Mouse (Mus musculus) B cell, adult 62 days (primary cell): Measurements from ENCODE around the gene Gbp4. TPM values are rescaled to one million over a fixed set of nuclear protein-coding genes. Genes with fewer than 3 reads are reported as not detected.

Experiments
- total RNA-seq: library from RNA; stranded (reverse); gene quantifications from 4 replicates; pipeline ENCODE4 v1.2.4, GENCODE M21; 2023

The Gbp4 gene
- 76.0 to 81.3 TPM (median 78.3 TPM) in 4 replicates for total RNA-seq

DNA sequence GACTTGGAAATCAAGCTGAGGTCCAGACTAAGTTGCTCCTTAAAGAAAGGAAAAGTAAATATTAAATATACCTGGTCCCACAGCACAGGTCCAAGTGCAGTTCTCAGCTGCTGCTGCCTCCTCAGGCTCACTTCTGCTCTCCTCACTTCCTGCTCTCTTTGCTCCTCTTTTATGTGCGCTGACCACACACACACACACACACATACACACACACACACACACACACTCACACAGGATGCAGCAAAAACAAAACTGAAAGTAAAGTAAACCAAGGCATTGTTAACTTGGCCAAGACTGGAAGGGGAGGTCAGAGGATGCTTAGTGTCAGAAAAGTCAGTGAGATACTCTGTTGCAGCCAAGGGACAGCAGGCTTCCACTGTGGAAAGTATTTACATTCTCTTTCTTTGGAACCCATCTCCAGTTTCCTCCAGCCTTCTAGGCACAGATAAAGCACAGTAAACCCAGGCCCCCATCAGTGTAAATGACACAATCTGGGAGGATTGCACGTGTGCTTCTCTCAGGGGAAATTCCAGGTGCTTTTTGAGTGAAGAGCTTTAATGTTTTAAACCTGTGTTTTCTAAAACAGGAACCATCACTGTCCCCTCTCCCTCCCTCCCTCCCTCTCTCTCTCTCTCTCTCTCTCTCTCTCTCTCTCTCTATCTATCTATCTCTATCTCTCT is at the start of gene Gbp4, which contains the start of the genes Gbp9 and Gbp8:
Gbp4 (minus strand) TSS at position 178 of the 680 bp plus-strand sequence.
Gbp9 (minus strand) TSS at position 131 of the 680 bp plus-strand sequence.
Gbp8 (minus strand) TSS at position 132 of the 680 bp plus-strand sequence.

Other genes with a start within 250 kb of the Gbp4 start
- gene Abcg3, start 156.9 kb downstream of the Gbp4 start, total RNA-seq, result 8.1 to 9.5 TPM (median 9.4 TPM) in 4 replicates
- 96.9 to 106 TPM (median 104 TPM) in 4 replicates for gene Gbp9, start within 50 bp of the Gbp4 start, total RNA-seq
- gene Gbp8, start within 50 bp of the Gbp4 start, total RNA-seq, result 18.3 to 21.0 TPM (median 18.7 TPM) in 4 replicates
- gene Gbp10, start 99.9 kb upstream of the Gbp4 start, total RNA-seq, result 0.60 to 0.79 TPM in 2 of 4 replicates, not detected in the others
- 0.16 to 0.92 TPM in 2 of 4 replicates, not detected in the others for gene Gm43302, start 154.1 kb upstream of the Gbp4 start, total RNA-seq
- 1.2 to 2.9 TPM (median 2.1 TPM) in 4 replicates for gene Gbp6, start 154.1 kb upstream of the Gbp4 start, total RNA-seq